Comparison of ENCODE assay signal across 9 mouse cellular contexts in genomic region chr3:88087688-88088087, GRCm38 (mm10). TPM values are rescaled to one million over a fixed set of nuclear protein-coding genes. Genes with fewer than 3 reads are reported as not detected.
DNase-seq lines count a peak whose midpoint lies in the region; ATAC-seq and TF ChIP-seq lines count a peak whose summit lies in the region.
"Had no signal": no experiment of that assay in that cellular context is flagged by ENCODE, and none has a peak within 500 bp of the region (broad histone marks: within the 10 kb centered on the region; RNA-seq: fewer than 3 reads in every experiment).

No protein-coding gene starts in this region.

- no peak for TF ChIP-seq POLR2A in thymus, adult 2 months (IDR thresholded peaks at IDR 0.05; ENCODE audit: control insufficient read depth, extremely low read depth, insufficient read depth, low read length, poor library complexity)

- H3K9me3 ChIP-seq in forebrain, postnatal 0 days (ENCODE audit: low read length), result no peaks in the 10 kb centered on the region
- H3K9me3 ChIP-seq in forebrain, embryonic 11.5 days (ENCODE audit: control insufficient read depth, low read length), result no peaks in the 10 kb centered on the region
- no peaks in the 10 kb centered on the region for H3K9me3 ChIP-seq in stomach, embryonic 14.5 days (ENCODE audit: control insufficient read depth, low read depth, low read length)
- H3K9me3 ChIP-seq: limb, embryonic 13.5 days had no signal

- H3K4me1 ChIP-seq in forebrain, postnatal 0 days (ENCODE audit: insufficient read depth), result no peaks in the 10 kb centered on the region
- peaks cover under 1% of the 10 kb centered on the region; the same call in 1 of the 2 replicates for H3K4me1 ChIP-seq in forebrain, embryonic 11.5 days (replicated peaks; ENCODE audit: control insufficient read depth, insufficient read depth, low read length)
- H3K4me1 ChIP-seq in thymus, adult 2 months (replicated peaks; ENCODE audit: control insufficient read depth, insufficient read depth, low read length), result peaks cover under 1% of the 10 kb centered on the region; the same call in 1 of the 2 replicates
- H3K4me1 ChIP-seq in stomach, embryonic 14.5 days (ENCODE audit: control insufficient read depth, insufficient read depth, low read length), result peaks cover 6% of the 10 kb centered on the region; the same call in 1 of the 2 replicates

- H3K27me3 ChIP-seq in forebrain, postnatal 0 days (ENCODE audit: insufficient read depth, low read length), result no peaks in the 10 kb centered on the region
- H3K27me3 ChIP-seq in forebrain, embryonic 11.5 days (ENCODE audit: control insufficient read depth, insufficient read depth, low read length), result no peaks in the 10 kb centered on the region
- H3K27me3 ChIP-seq in thymus, adult 2 months (ENCODE audit: control insufficient read depth, insufficient read depth, low read length), result no peaks in the 10 kb centered on the region
- H3K27me3 ChIP-seq in stomach, embryonic 14.5 days (ENCODE audit: control insufficient read depth, insufficient read depth, low read length), result no peaks in the 10 kb centered on the region
- H3K27me3 ChIP-seq: limb, embryonic 13.5 days had no signal

- H3K36me3 ChIP-seq in forebrain, postnatal 0 days (ENCODE audit: insufficient read depth), result no peaks in the 10 kb centered on the region
- H3K36me3 ChIP-seq in forebrain, embryonic 11.5 days (ENCODE audit: control insufficient read depth, insufficient read depth, low read length), result peaks cover 5% of the 10 kb centered on the region
- H3K36me3 ChIP-seq in thymus, adult 2 months (ENCODE audit: control insufficient read depth, insufficient read depth, low read length), result no peaks in the 10 kb centered on the region
- peaks cover 51% of the 10 kb centered on the region for H3K36me3 ChIP-seq in stomach, embryonic 14.5 days (ENCODE audit: control insufficient read depth, insufficient read depth, low read length)

- no peak overlapping the region for H3K4me3 ChIP-seq in forebrain, postnatal 0 days (ENCODE audit: low read depth, low read length)
- H3K4me3 ChIP-seq in forebrain, embryonic 11.5 days (ENCODE audit: low read depth, low read length), result no peak overlapping the region
- no peak overlapping the region for H3K4me3 ChIP-seq in thymus, adult 2 months (ENCODE audit: control insufficient read depth, insufficient read depth, low read length)
- no peak overlapping the region for H3K4me3 ChIP-seq in stomach, embryonic 14.5 days (ENCODE audit: low read depth, low read length)
- H3K4me3 ChIP-seq: limb, embryonic 13.5 days had no signal

- no peak overlapping the region for H3K27ac ChIP-seq in forebrain, postnatal 0 days (ENCODE audit: low read depth, low read length)
- no peak overlapping the region for H3K27ac ChIP-seq in forebrain, embryonic 11.5 days (ENCODE audit: low read depth, low read length)
- H3K27ac ChIP-seq in thymus, adult 2 months (ENCODE audit: control insufficient read depth, insufficient read depth, low read length), result no peak overlapping the region
- no peak overlapping the region for H3K27ac ChIP-seq in stomach, embryonic 14.5 days (ENCODE audit: low read length)
- H3K27ac ChIP-seq: limb, embryonic 13.5 days had no signal

- WGBS in forebrain, postnatal 0 days, result 86% methylated on average over 1 of the region's 1 CpGs
- WGBS in forebrain, embryonic 11.5 days, result 63% methylated on average over 1 of the region's 1 CpGs
- WGBS in thymus, adult 2 months, result 97% methylated on average over 1 of the region's 1 CpGs
- WGBS in stomach, embryonic 14.5 days, result 83% methylated on average over 1 of the region's 1 CpGs

- ATAC-seq in forebrain, postnatal 0 days, result no peak
- no peak for ATAC-seq in forebrain, embryonic 11.5 days (replicated peaks; ENCODE audit: low FRiP score)
- ATAC-seq in stomach, embryonic 14.5 days (ENCODE audit: insufficient number of reproducible peaks, insufficient read depth, low FRiP score, low read depth), result 0 out of 2 replicates have a peak, but pooled peaks have one; percentile 14

- H3K4me2 ChIP-seq in forebrain, postnatal 0 days (ENCODE audit: low read depth), result no peak overlapping the region
- no peak overlapping the region for H3K4me2 ChIP-seq in forebrain, embryonic 11.5 days (ENCODE audit: low read depth, low read length, severe bottlenecking)
- no peak overlapping the region for H3K4me2 ChIP-seq in stomach, embryonic 14.5 days (replicated peaks; ENCODE audit: low read depth, low read length)
- H3K4me2 ChIP-seq: limb, embryonic 13.5 days had no signal

- peak; percentile 41 for DNase-seq in forebrain, postnatal 0 days
- DNase-seq in forebrain, embryonic 11.5 days (ENCODE audit: low spot score), result no peak
- peak; percentile 17 for DNase-seq in thymus, adult 2 months
- DNase-seq in thymus, adult 18-20 months, result no peak
- DNase-seq in forelimb bud, embryonic 11.5 days (ENCODE audit: low read depth, low spot score), result peak; percentile 23
- no peak for DNase-seq in urinary bladder, adult 18-20 months (ENCODE audit: low spot score in 2 of 2)
- DNase-seq in urinary bladder, postnatal 10 days (ENCODE audit: low spot score), result no peak

- peak; percentile 79 for TF ChIP-seq CTCF in forebrain, postnatal 0 days (IDR thresholded peaks at IDR 0.05; ENCODE audit: low read depth)
- TF ChIP-seq CTCF in thymus, adult 2 months (IDR thresholded peaks at IDR 0.05; ENCODE audit: borderline replicate concordance, control insufficient read depth, extremely low read depth, insufficient read depth, low read length, poor library complexity), result no peak

- H3K9ac ChIP-seq in forebrain, postnatal 0 days, result no peak overlapping the region
- no peak overlapping the region for H3K9ac ChIP-seq in forebrain, embryonic 11.5 days (ENCODE audit: low read length)
- H3K9ac ChIP-seq in stomach, embryonic 14.5 days (replicated peaks; ENCODE audit: low read depth, low read length), result no peak overlapping the region
- H3K9ac ChIP-seq: limb, embryonic 13.5 days had no signal

RNA-seq across cellular contexts. Expression of gene Iqgap3, which starts 5.9 kb away (rescaled TPM):
- 3.1 and 6.8 TPM in 2 replicates for total RNA-seq in forebrain, postnatal 0 days (2014; rRNA removed)
- polyA plus RNA-seq in forebrain, postnatal 0 days (2015; fragmentation: Nextera tagmentation; extraction: Ambion mirVana), result 1.6 and 2.0 TPM in 2 replicates
- 26.8 and 27.0 TPM in 2 replicates for polyA plus RNA-seq in forebrain, embryonic 11.5 days (2014; fragmentation: Nextera tagmentation; extraction: Ambion mirVana)
- polyA plus RNA-seq in thymus, adult 2 months (2012; rRNA removed), result 19.7 and 24.6 TPM in 2 replicates
- 19.8 and 21.0 TPM in 2 replicates for polyA plus RNA-seq in stomach, embryonic 14.5 days (2014; fragmentation: Nextera tagmentation; extraction: Ambion mirVana)

RNA-seq across cellular contexts. Expression of gene Ttc24, which starts 9.6 kb away (rescaled TPM):
- total RNA-seq in forebrain, postnatal 0 days (2014; rRNA removed), result 0.05 and 0.08 TPM in 2 replicates
- not detected in 2 replicates for polyA plus RNA-seq in forebrain, postnatal 0 days (2015; fragmentation: Nextera tagmentation; extraction: Ambion mirVana)
- polyA plus RNA-seq in forebrain, embryonic 11.5 days (2014; fragmentation: Nextera tagmentation; extraction: Ambion mirVana), result not detected in 2 replicates
- polyA plus RNA-seq in thymus, adult 2 months (2012; rRNA removed), result 0.47 and 0.55 TPM in 2 replicates
- not detected in 2 replicates for polyA plus RNA-seq in stomach, embryonic 14.5 days (2014; fragmentation: Nextera tagmentation; extraction: Ambion mirVana)
- polyA plus RNA-seq: limb, embryonic 13.5 days had no signal

RNA-seq across cellular contexts. Expression of gene Naxe, which starts 29.4 kb away (rescaled TPM):
- 78.9 and 81.6 TPM in 2 replicates for total RNA-seq in forebrain, postnatal 0 days (2014; rRNA removed)
- polyA plus RNA-seq in forebrain, postnatal 0 days (2015; fragmentation: Nextera tagmentation; extraction: Ambion mirVana), result 161 and 170 TPM in 2 replicates
- 123 and 130 TPM in 2 replicates for polyA plus RNA-seq in forebrain, embryonic 11.5 days (2014; fragmentation: Nextera tagmentation; extraction: Ambion mirVana)
- polyA plus RNA-seq in thymus, adult 2 months (2012; rRNA removed), result 63.0 and 69.0 TPM in 2 replicates
- polyA plus RNA-seq in stomach, embryonic 14.5 days (2014; fragmentation: Nextera tagmentation; extraction: Ambion mirVana), result 182 and 196 TPM in 2 replicates

RNA-seq across cellular contexts. Expression of gene Gpatch4, which starts 44.8 kb away (rescaled TPM):
- 9.8 and 10.6 TPM in 2 replicates for total RNA-seq in forebrain, postnatal 0 days (2014; rRNA removed)
- 34.6 and 35.5 TPM in 2 replicates for polyA plus RNA-seq in forebrain, postnatal 0 days (2015; fragmentation: Nextera tagmentation; extraction: Ambion mirVana)
- 32.8 and 39.0 TPM in 2 replicates for polyA plus RNA-seq in forebrain, embryonic 11.5 days (2014; fragmentation: Nextera tagmentation; extraction: Ambion mirVana)
- polyA plus RNA-seq in thymus, adult 2 months (2012; rRNA removed), result 11.3 and 14.7 TPM in 2 replicates
- polyA plus RNA-seq in stomach, embryonic 14.5 days (2014; fragmentation: Nextera tagmentation; extraction: Ambion mirVana), result 33.7 and 36.0 TPM in 2 replicates

RNA-seq across cellular contexts. Expression of gene Mef2d, which starts 54.5 kb away (rescaled TPM):
- total RNA-seq in forebrain, postnatal 0 days (2014; rRNA removed), result 45.0 and 53.0 TPM in 2 replicates
- 30.9 and 34.0 TPM in 2 replicates for polyA plus RNA-seq in forebrain, postnatal 0 days (2015; fragmentation: Nextera tagmentation; extraction: Ambion mirVana)
- polyA plus RNA-seq in forebrain, embryonic 11.5 days (2014; fragmentation: Nextera tagmentation; extraction: Ambion mirVana), result 17.3 and 19.7 TPM in 2 replicates
- 343 and 377 TPM in 2 replicates for polyA plus RNA-seq in thymus, adult 2 months (2012; rRNA removed)
- polyA plus RNA-seq in stomach, embryonic 14.5 days (2014; fragmentation: Nextera tagmentation; extraction: Ambion mirVana), result 19.5 and 20.1 TPM in 2 replicates

Comparison
In these comparisons a context has a peak if more than half of its experiments do, and no peak if none do; other contexts are left out.
1. DNase-seq: peak in forebrain, postnatal 0 days (single experiment), thymus, adult 2 months (single experiment) and forelimb bud, embryonic 11.5 days (single experiment); none in forebrain, embryonic 11.5 days (single experiment), thymus, adult 18-20 months (0 of 2), urinary bladder, adult 18-20 months (0 of 2) and urinary bladder, postnatal 10 days (single experiment).